Mouse (Mus musculus): Measurements from ENCODE around the gene Rpl9-ps6. TPM values are rescaled to one million over a fixed set of nuclear protein-coding genes. Genes with fewer than 3 reads are reported as not detected.
A peak's percentile ranks its signal among the peaks of the same experiment; 100 is the strongest.

Rpl9-ps6 gene
- 0.13 and 0.31 TPM in 2 replicates for polyA plus RNA-seq (2012)

GRCm38 (mm10) chr19:32466478-32466877, at the start of gene Rpl9-ps6:
TSS of gene Rpl9-ps6 (minus strand) at chr19:32466578.
- TF ChIP-seq GATA1 (IDR thresholded peaks at IDR 0.05; ENCODE audit: low read length): no peak
- no peak for TF ChIP-seq TAL1 (IDR thresholded peaks at IDR 0.05; ENCODE audit: low read length)
- H3K4me3 ChIP-seq (replicated peaks): no peak within 1 kb of the TSS
- H3K9me3 ChIP-seq (ENCODE audit: control insufficient read depth, low read length): no peaks in the 10 kb centered on the region
- H3K36me3 ChIP-seq (ENCODE audit: control insufficient read depth): peaks cover 4% of the 10 kb centered on the region
- peaks cover 23% of the 10 kb centered on the region for H3K4me1 ChIP-seq (ENCODE audit: control insufficient read depth)
- H3K27me3 ChIP-seq (ENCODE audit: control insufficient read depth): no peaks in the 10 kb centered on the region

- Histone ChIP-seq H3K4me3 (replicated peaks) (no peak overlapping the region), H3K4me1 (ENCODE audit: control insufficient read depth) (peaks cover 37% of the 10 kb centered on the region), H3K27me3 (ENCODE audit: control insufficient read depth) (no peaks in the 10 kb centered on the region), H3K36me3 (ENCODE audit: control insufficient read depth) (peaks cover 99% of the 10 kb centered on the region), H3K9me3 (ENCODE audit: control insufficient read depth, low read length) (peaks cover 5% of the 10 kb centered on the region)
- no peak for TF ChIP-seq TAL1 (IDR thresholded peaks at IDR 0.05; ENCODE audit: low read length)
- TF ChIP-seq GATA1 (IDR thresholded peaks at IDR 0.05; ENCODE audit: low read length): no peak
Measured at GRCm38 (mm10) chr19:32512518-32512917, 46.1 kb upstream of the Rpl9-ps6 start.

GRCm38 (mm10) chr19:32510962-32511361, 44.6 kb upstream of the Rpl9-ps6 start:
- Histone ChIP-seq H3K4me1 (ENCODE audit: control insufficient read depth) (peaks cover 47% of the 10 kb centered on the region), H3K36me3 (ENCODE audit: control insufficient read depth) (peaks cover 99% of the 10 kb centered on the region), H3K9me3 (ENCODE audit: control insufficient read depth, low read length) (peaks cover 5% of the 10 kb centered on the region), H3K27me3 (ENCODE audit: control insufficient read depth) (no peaks in the 10 kb centered on the region), H3K4me3 (replicated peaks) (peak overlapping the region; percentile 46)
- TF ChIP-seq GATA1 (IDR thresholded peaks at IDR 0.05; ENCODE audit: low read length): peak; percentile 83
- TF ChIP-seq TAL1 (IDR thresholded peaks at IDR 0.05; ENCODE audit: low read length): peak; percentile 65

GRCm38 (mm10) chr19:32510267-32510666, 43.9 kb upstream of the Rpl9-ps6 start:
- TF ChIP-seq GATA1 (IDR thresholded peaks at IDR 0.05; ENCODE audit: low read length) (no peak; the same call in 1 of the 2 replicates), TAL1 (IDR thresholded peaks at IDR 0.05; ENCODE audit: low read length) (no peak)
- peak overlapping the region; percentile 46 for H3K4me3 ChIP-seq (replicated peaks)
- H3K9me3 ChIP-seq (ENCODE audit: control insufficient read depth, low read length): peaks cover 5% of the 10 kb centered on the region
- peaks cover 99% of the 10 kb centered on the region for H3K36me3 ChIP-seq (ENCODE audit: control insufficient read depth)
- H3K27me3 ChIP-seq (ENCODE audit: control insufficient read depth): no peaks in the 10 kb centered on the region
- peaks cover 51% of the 10 kb centered on the region for H3K4me1 ChIP-seq (ENCODE audit: control insufficient read depth)

- H3K36me3 ChIP-seq (ENCODE audit: control insufficient read depth): peaks cover 97% of the 10 kb centered on the region
- H3K4me3 ChIP-seq (replicated peaks): no peak overlapping the region
- TF ChIP-seq TAL1 (IDR thresholded peaks at IDR 0.05; ENCODE audit: low read length): no peak
- TF ChIP-seq GATA1 (IDR thresholded peaks at IDR 0.05; ENCODE audit: low read length): no peak
- H3K9me3 ChIP-seq (ENCODE audit: control insufficient read depth, low read length): peaks cover 5% of the 10 kb centered on the region
- no peaks in the 10 kb centered on the region for H3K27me3 ChIP-seq (ENCODE audit: control insufficient read depth)
- peaks cover 60% of the 10 kb centered on the region for H3K4me1 ChIP-seq (ENCODE audit: control insufficient read depth)
Measured at GRCm38 (mm10) chr19:32507526-32507925, 41.1 kb upstream of the Rpl9-ps6 start.

GRCm38 (mm10) chr19:32507100-32507499, 40.7 kb upstream of the Rpl9-ps6 start:
- Histone ChIP-seq H3K36me3 (ENCODE audit: control insufficient read depth) (peaks cover 94% of the 10 kb centered on the region), H3K4me1 (ENCODE audit: control insufficient read depth) (peaks cover 60% of the 10 kb centered on the region), H3K9me3 (ENCODE audit: control insufficient read depth, low read length) (peaks cover 3% of the 10 kb centered on the region), H3K4me3 (replicated peaks) (no peak overlapping the region), H3K27me3 (ENCODE audit: control insufficient read depth) (no peaks in the 10 kb centered on the region)
- TF ChIP-seq TAL1 (IDR thresholded peaks at IDR 0.05; ENCODE audit: low read length): no peak
- TF ChIP-seq GATA1 (IDR thresholded peaks at IDR 0.05; ENCODE audit: low read length): no peak

GRCm38 (mm10) chr19:32506514-32506913, 40.1 kb upstream of the Rpl9-ps6 start:
- no peaks in the 10 kb centered on the region for H3K9me3 ChIP-seq (ENCODE audit: control insufficient read depth, low read length)
- no peak overlapping the region for H3K4me3 ChIP-seq (replicated peaks)
- no peaks in the 10 kb centered on the region for H3K27me3 ChIP-seq (ENCODE audit: control insufficient read depth)
- TF ChIP-seq TAL1 (IDR thresholded peaks at IDR 0.05; ENCODE audit: low read length): no peak
- TF ChIP-seq GATA1 (IDR thresholded peaks at IDR 0.05; ENCODE audit: low read length): no peak
- peaks cover 60% of the 10 kb centered on the region for H3K4me1 ChIP-seq (ENCODE audit: control insufficient read depth)
- peaks cover 93% of the 10 kb centered on the region for H3K36me3 ChIP-seq (ENCODE audit: control insufficient read depth)

GRCm38 (mm10) chr19:32506081-32506480, 39.7 kb upstream of the Rpl9-ps6 start:
- H3K9me3 ChIP-seq (ENCODE audit: control insufficient read depth, low read length): no peaks in the 10 kb centered on the region
- H3K27me3 ChIP-seq (ENCODE audit: control insufficient read depth): no peaks in the 10 kb centered on the region
- H3K4me1 ChIP-seq (ENCODE audit: control insufficient read depth): peaks cover 58% of the 10 kb centered on the region
- H3K4me3 ChIP-seq (replicated peaks): no peak overlapping the region
- H3K36me3 ChIP-seq (ENCODE audit: control insufficient read depth): peaks cover 93% of the 10 kb centered on the region
- TF ChIP-seq TAL1 (IDR thresholded peaks at IDR 0.05; ENCODE audit: low read length) (no peak), GATA1 (IDR thresholded peaks at IDR 0.05; ENCODE audit: low read length) (no peak)

GRCm38 (mm10) chr19:32501414-32501813, 35.0 kb upstream of the Rpl9-ps6 start:
- H3K27me3 ChIP-seq (ENCODE audit: control insufficient read depth): no peaks in the 10 kb centered on the region
- H3K4me1 ChIP-seq (ENCODE audit: control insufficient read depth): peaks cover 32% of the 10 kb centered on the region
- no peak overlapping the region for H3K4me3 ChIP-seq (replicated peaks)
- H3K9me3 ChIP-seq (ENCODE audit: control insufficient read depth, low read length): no peaks in the 10 kb centered on the region
- TF ChIP-seq TAL1 (IDR thresholded peaks at IDR 0.05; ENCODE audit: low read length) (no peak), GATA1 (IDR thresholded peaks at IDR 0.05; ENCODE audit: low read length) (no peak)
- H3K36me3 ChIP-seq (ENCODE audit: control insufficient read depth): peaks cover 94% of the 10 kb centered on the region

GRCm38 (mm10) chr19:32498002-32498401, 31.6 kb upstream of the Rpl9-ps6 start:
- Histone ChIP-seq H3K36me3 (ENCODE audit: control insufficient read depth) (peaks cover 94% of the 10 kb centered on the region), H3K9me3 (ENCODE audit: control insufficient read depth, low read length) (no peaks in the 10 kb centered on the region), H3K4me3 (replicated peaks) (no peak overlapping the region), H3K27me3 (ENCODE audit: control insufficient read depth) (no peaks in the 10 kb centered on the region), H3K4me1 (ENCODE audit: control insufficient read depth) (peaks cover 22% of the 10 kb centered on the region)
- TF ChIP-seq TAL1 (IDR thresholded peaks at IDR 0.05; ENCODE audit: low read length): no peak
- no peak for TF ChIP-seq GATA1 (IDR thresholded peaks at IDR 0.05; ENCODE audit: low read length)

Measured in erythroblast, embryonic 14.5 days (primary cell).